Mouse (Mus musculus): Measurements from ENCODE around the gene Nrros. TPM values are rescaled to one million over a fixed set of nuclear protein-coding genes. Genes with fewer than 3 reads are reported as not detected.

Gene Nrros
- 194 and 211 TPM in 2 replicates for total RNA-seq (2015)
- total RNA-seq (2017), result 134 and 165 TPM in 2 replicates

GRCm38 (mm10) chr16:32165281-32165821 is at the start of gene Nrros:
Nrros (minus strand) TSS chr16:32165594.
- ATAC-seq (ENCODE audit: poor library complexity, severe bottlenecking), result peak; percentile 90

- ATAC-seq (ENCODE audit: poor library complexity, severe bottlenecking), result no peak
These were observed 49.6 kb upstream of the Nrros start for GRCm38 (mm10) chr16:32214804-32215576.

GRCm38 (mm10) chr16:32214156-32214555 is 48.8 kb upstream of the Nrros start:
- ATAC-seq (ENCODE audit: poor library complexity, severe bottlenecking), result no peak

- no peak for ATAC-seq (ENCODE audit: poor library complexity, severe bottlenecking)
These were observed 39.5 kb upstream of the Nrros start for GRCm38 (mm10) chr16:32204902-32205301.

GRCm38 (mm10) chr16:32202681-32203080 is 37.3 kb upstream of the Nrros start:
- peak; percentile 98 for ATAC-seq (ENCODE audit: poor library complexity, severe bottlenecking)

GRCm38 (mm10) chr16:32201004-32201325 is 35.6 kb upstream of the Nrros start:
- ATAC-seq (ENCODE audit: poor library complexity, severe bottlenecking), result no peak

- ATAC-seq (ENCODE audit: poor library complexity, severe bottlenecking), result peak; percentile 19; the same call in 1 of the 2 replicates
These were observed 35.0 kb upstream of the Nrros start for GRCm38 (mm10) chr16:32200256-32201003.

- ATAC-seq (ENCODE audit: poor library complexity, severe bottlenecking), result peak; percentile 90
These were observed 24.6 kb upstream of the Nrros start for GRCm38 (mm10) chr16:32190011-32190441.

- peak; percentile 83 for ATAC-seq (ENCODE audit: poor library complexity, severe bottlenecking)
These were observed 23.7 kb upstream of the Nrros start for GRCm38 (mm10) chr16:32189109-32189508.

- ATAC-seq (ENCODE audit: poor library complexity, severe bottlenecking), result no peak
These were observed 20.7 kb upstream of the Nrros start for GRCm38 (mm10) chr16:32186056-32186455.

- peak; percentile 43 for ATAC-seq (ENCODE audit: poor library complexity, severe bottlenecking)
These were observed 14.0 kb upstream of the Nrros start, which contains the start of gene Bex6 for GRCm38 (mm10) chr16:32179333-32179901. Bex6 (plus strand) TSS chr16:32179823.

- peak; percentile 82 for ATAC-seq (ENCODE audit: poor library complexity, severe bottlenecking)
These were observed 11.7 kb upstream of the Nrros start for GRCm38 (mm10) chr16:32176896-32177686.

GRCm38 (mm10) chr16:32175029-32175428 is 9.6 kb upstream of the Nrros start:
- no peak for ATAC-seq (ENCODE audit: poor library complexity, severe bottlenecking)

- no peak for ATAC-seq (ENCODE audit: poor library complexity, severe bottlenecking)
These were observed 9.1 kb upstream of the Nrros start for GRCm38 (mm10) chr16:32174340-32175005.

- no peak for ATAC-seq (ENCODE audit: poor library complexity, severe bottlenecking)
These were observed 8.0 kb upstream of the Nrros start for GRCm38 (mm10) chr16:32173401-32173800.

GRCm38 (mm10) chr16:32171031-32171731 is 5.8 kb upstream of the Nrros start:
- ATAC-seq (ENCODE audit: poor library complexity, severe bottlenecking), result peak; percentile 94

- ATAC-seq (ENCODE audit: poor library complexity, severe bottlenecking), result no peak
These were observed 2.6 kb upstream of the Nrros start for GRCm38 (mm10) chr16:32167819-32168545.

- ATAC-seq (ENCODE audit: poor library complexity, severe bottlenecking), result peak; percentile 34
These were observed 882 bp downstream of the Nrros start for GRCm38 (mm10) chr16:32164396-32165027.
